Mouse (Mus musculus) CD4-positive naive resting alpha-beta T cell, adult 57 days (primary cell): ENCODE data around the gene Trim52. TPM values are rescaled to one million over a fixed set of nuclear protein-coding genes. Genes with fewer than 3 reads are reported as not detected.

ENCODE experiments used
- total RNA-seq: library from RNA; stranded (reverse); gene quantifications from one replicate; pipeline ENCODE4 v1.2.4, GENCODE M21; 2023

Gene Trim52
- not detected for total RNA-seq

GRCm38 (mm10) chr14:106105980-106106379 is at the start of gene Trim52:
Trim52 (plus strand) TSS chr14:106106198.

Other genes starting within 250 kb of the Trim52 start
- gene Spry2, start 209.4 kb upstream of the Trim52 start, total RNA-seq: 10.3 TPM